Mouse (Mus musculus) intestine, postnatal 0 days (tissue): ENCODE measurements at regions not wholly inside any gene's neighbourhood (a gene's known extent, or its start where the extent isn't known, plus 50 kb on each side); places are given as distances from the start of the nearest gene placed in this dataset.

Source experiments
- ATAC-seq: fragments of 200-750 bp; cut with Nextera tagmentation; 2 replicates; pipeline ENCODE4 v1.8.0; 2017; ENCODE audit warnings: mild to moderate bottlenecking, moderate TSS enrichment, moderate library complexity
- H3K27ac ChIP-seq: fragments of 300-500 bp; sonication (generic); 2 replicates; pipeline ENCODE4 v1.5.1; 2014; ENCODE audit warnings: mild to moderate bottlenecking, low read depth, low read length, moderate library complexity
- H3K27me3 ChIP-seq: fragments of 300-500 bp; sonication (generic); replicated peaks from 2 replicates; pipeline ENCODE4 v1.6.1; 2014; ENCODE audit warnings: low read length, mixed read lengths; ENCODE audit not compliant: control insufficient read depth, insufficient read depth
- H3K36me3 ChIP-seq: fragments of 300-500 bp; sonication (generic); 2 replicates; pipeline ENCODE4 v1.6.1; 2014; ENCODE audit warnings: mild to moderate bottlenecking, moderate library complexity; ENCODE audit not compliant: control insufficient read depth, insufficient read depth
- H3K4me1 ChIP-seq: fragments of 300-500 bp; sonication (generic); replicated peaks from 2 replicates; pipeline ENCODE4 v1.6.1; 2014; ENCODE audit warnings: antibody characterized with exemption, low read length, mixed read lengths; ENCODE audit not compliant: control insufficient read depth, insufficient read depth
- H3K4me2 ChIP-seq: fragments of 300-500 bp; sonication (generic); replicated peaks from 2 replicates; pipeline ENCODE4 v1.6.1; 2014; ENCODE audit warnings: low read depth, mild to moderate bottlenecking, moderate library complexity
- H3K4me3 ChIP-seq: fragments of 300-500 bp; sonication (generic); 2 replicates; pipeline ENCODE4 v1.5.1; 2014; ENCODE audit warnings: low read depth, low read length
- H3K9ac ChIP-seq: fragments of 300-500 bp; sonication (generic); 2 replicates; pipeline ENCODE4 v1.6.1; 2014; ENCODE audit warnings: mild to moderate bottlenecking, low read depth, low read length
- H3K9me3 ChIP-seq: fragments of 300-500 bp; sonication (generic); 2 replicates; pipeline ENCODE4 v1.6.1; 2016; ENCODE audit warnings: mixed run types; ENCODE audit not compliant: control insufficient read depth
- CTCF ChIP-seq: sonication (generic); IDR thresholded peaks from 2 replicates; pipeline ENCODE4 v1.5.1; 2016; ENCODE audit warnings: low read depth, mild to moderate bottlenecking, control low read depth, antibody characterized with exemption, moderate library complexity
- WGBS: fragments of 180-500 bp; shearing (Covaris S2); extraction: QIAGEN DNeasy Blood & Tissue Kit; methylation state at CpG from one replicate; pipeline ENCODE4 v1.1.7; 2014; 5-methylcytosine and 5-hydroxymethylcytosine counted together

DNA sequence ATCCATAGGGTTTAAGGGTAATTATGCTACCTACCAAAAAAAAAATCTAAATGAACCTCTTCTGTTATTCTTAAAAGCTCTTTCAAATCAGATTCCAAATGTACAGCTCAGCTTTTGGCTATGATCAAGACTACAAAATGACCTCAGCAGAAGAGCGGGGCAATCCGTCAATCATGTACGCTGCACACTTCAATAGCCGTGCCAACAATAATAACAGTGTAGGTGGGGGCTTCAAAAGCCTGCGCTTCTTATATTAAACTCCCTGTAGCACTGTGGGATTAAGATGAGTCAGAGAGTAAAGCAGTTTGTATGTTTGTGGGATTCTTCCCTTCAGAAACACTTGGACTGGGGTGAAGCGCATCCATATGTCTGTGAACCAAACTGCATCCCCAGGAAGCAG is 210.5 kb downstream of the Wdr11 start:
- Histone ChIP-seq H3K9me3 (no peaks in the 10 kb centered on the region), H3K4me2 (no peak overlapping the region), H3K27me3 (no peaks in the 10 kb centered on the region), H3K27ac (no peak overlapping the region), H3K36me3 (no peaks in the 10 kb centered on the region), H3K9ac (no peak overlapping the region), H3K4me3 (no peak overlapping the region), H3K4me1 (no peaks in the 10 kb centered on the region; the same call in 1 of the 2 replicates)
- ATAC-seq, result no peak
- no peak for TF ChIP-seq CTCF
- WGBS, result 72% methylated on average over 6 of the region's 6 CpGs

DNA sequence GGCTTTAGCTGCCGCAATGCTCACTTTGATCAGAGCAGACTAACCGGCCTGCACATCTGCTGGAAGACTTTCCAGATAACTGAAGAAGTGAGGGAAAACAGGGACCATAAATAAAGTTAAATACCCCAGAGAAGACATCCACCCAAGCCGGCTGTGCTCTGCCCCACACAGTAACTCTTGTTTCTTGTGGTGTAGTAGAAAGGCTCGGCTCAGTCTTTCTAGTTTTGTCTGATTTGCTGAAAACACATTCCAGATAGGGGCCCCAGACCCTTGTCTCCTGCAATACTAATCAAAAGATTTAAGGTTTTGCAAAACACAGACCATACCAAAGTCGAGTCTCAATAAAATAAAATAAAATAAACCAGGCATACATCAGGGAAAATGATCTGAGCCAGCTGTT is 213.7 kb downstream of the Wdr11 start:
- Histone ChIP-seq H3K36me3 (no peaks in the 10 kb centered on the region), H3K9me3 (no peaks in the 10 kb centered on the region), H3K9ac (no peak overlapping the region), H3K27me3 (no peaks in the 10 kb centered on the region), H3K4me1 (no peaks in the 10 kb centered on the region; the same call in 1 of the 2 replicates), H3K4me2 (no peak overlapping the region), H3K4me3 (no peak overlapping the region), H3K27ac (no peak overlapping the region)
- no peak for TF ChIP-seq CTCF
- WGBS, result 71% methylated on average over 5 of the region's 5 CpGs
- no peak for ATAC-seq

DNA sequence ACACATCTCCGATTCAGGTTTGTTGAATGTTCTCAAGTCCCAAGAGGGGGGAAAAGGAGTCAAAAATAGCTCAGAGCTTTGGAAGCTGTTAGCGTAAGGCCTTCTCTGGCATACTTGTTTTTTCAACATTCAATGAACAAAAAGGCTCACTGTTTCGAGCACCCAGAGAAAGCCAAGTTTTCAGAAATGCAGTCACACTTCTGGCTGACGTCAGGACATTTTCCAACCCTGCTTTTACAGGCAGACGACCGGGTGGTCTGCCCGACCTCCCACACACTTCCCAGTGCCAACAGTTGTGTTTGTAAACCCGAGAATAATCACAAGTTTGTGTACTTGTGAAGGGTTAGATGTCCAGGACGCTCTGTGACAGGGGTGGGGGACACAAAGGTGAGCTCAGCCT is 218.5 kb downstream of the Wdr11 start:
- no peak overlapping the region for H3K4me2 ChIP-seq
- no peaks in the 10 kb centered on the region for H3K36me3 ChIP-seq
- no peaks in the 10 kb centered on the region for H3K4me1 ChIP-seq
- TF ChIP-seq CTCF, result no peak
- no peaks in the 10 kb centered on the region for H3K27me3 ChIP-seq
- no peak overlapping the region for H3K27ac ChIP-seq
- no peak for ATAC-seq
- H3K9ac ChIP-seq, result no peak overlapping the region
- no peak overlapping the region for H3K4me3 ChIP-seq
- H3K9me3 ChIP-seq, result no peaks in the 10 kb centered on the region
- 50% methylated on average over 9 of the region's 9 CpGs for WGBS

- Histone ChIP-seq H3K36me3 (no peaks in the 10 kb centered on the region), H3K27me3 (no peaks in the 10 kb centered on the region), H3K4me2 (no peak overlapping the region), H3K9me3 (no peaks in the 10 kb centered on the region), H3K4me3 (no peak overlapping the region), H3K27ac (no peak overlapping the region), H3K4me1 (no peaks in the 10 kb centered on the region), H3K9ac (no peak overlapping the region)
- WGBS, result 59% methylated on average over 4 of the region's 4 CpGs
- no peak for TF ChIP-seq CTCF
- no peak for ATAC-seq
Measured at GRCm38 (mm10) chr7:129810565-129810964, 218.9 kb downstream of the Wdr11 start.

GRCm38 (mm10) chr7:129814149-129814860 is 222.6 kb downstream of the Wdr11 start:
- Histone ChIP-seq H3K36me3 (no peaks in the 10 kb centered on the region), H3K27me3 (no peaks in the 10 kb centered on the region), H3K9me3 (no peaks in the 10 kb centered on the region), H3K9ac (no peak overlapping the region), H3K4me1 (no peaks in the 10 kb centered on the region), H3K4me3 (no peak overlapping the region), H3K4me2 (no peak overlapping the region), H3K27ac (no peak overlapping the region)
- TF ChIP-seq CTCF, result no peak
- no peak for ATAC-seq
- 81% methylated on average over 6 of the region's 6 CpGs for WGBS

DNA sequence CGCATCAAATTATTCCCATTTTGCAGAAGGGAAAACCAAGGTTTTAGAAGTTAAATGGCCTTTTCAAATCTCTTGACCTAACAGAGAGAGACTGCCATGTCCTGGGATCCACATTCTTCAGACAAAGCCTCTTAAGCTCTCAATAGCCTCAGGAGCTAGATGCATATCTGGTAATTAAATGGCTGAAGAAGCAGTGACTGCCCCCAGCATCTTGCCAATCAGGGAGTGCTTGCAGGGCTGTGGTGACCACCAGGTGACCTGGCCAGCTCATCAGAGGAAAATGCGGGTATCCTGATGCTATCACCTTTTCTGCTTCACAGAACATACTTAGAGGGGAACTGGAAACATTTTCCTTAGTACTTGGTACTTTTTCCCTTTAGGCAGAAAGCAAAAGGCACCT is 227.2 kb downstream of the Wdr11 start:
- no peak for ATAC-seq
- 89% methylated on average over 2 of the region's 2 CpGs for WGBS

More for the DNA sequence above, 227.2 kb downstream of the Wdr11 start:
- Histone ChIP-seq H3K4me3 (no peak overlapping the region), H3K9ac (no peak overlapping the region), H3K27ac (no peak overlapping the region), H3K36me3 (no peaks in the 10 kb centered on the region), H3K9me3 (no peaks in the 10 kb centered on the region), H3K4me1 (no peaks in the 10 kb centered on the region), H3K4me2 (no peak overlapping the region), H3K27me3 (no peaks in the 10 kb centered on the region)
- TF ChIP-seq CTCF, result no peak
